8 mouse cellular contexts compared by ENCODE assay signal in genomic region chr17:49642889-49643490, GRCm38 (mm10). TPM values are rescaled to one million over a fixed set of nuclear protein-coding genes. Genes with fewer than 3 reads are reported as not detected.
A peak's percentile ranks its signal among the peaks of the same experiment; 100 is the strongest.
DNase-seq lines count a peak whose midpoint lies in the region; ATAC-seq and TF ChIP-seq lines count a peak whose summit lies in the region.

No protein-coding gene starts in this region.

- no peak for ATAC-seq in hindbrain, postnatal 0 days
- ATAC-seq in kidney, embryonic 15.5 days (replicated peaks; ENCODE audit: low FRiP score): no peak

- H3K4me1 ChIP-seq in hindbrain, postnatal 0 days (ENCODE audit: insufficient read depth, low read length): no peaks in the 10 kb centered on the region
- H3K4me1 ChIP-seq in hindbrain, embryonic 10.5 days (replicated peaks): no peaks in the 10 kb centered on the region; the same call in 1 of the 2 replicates
- H3K4me1 ChIP-seq in kidney, embryonic 15.5 days: no peaks in the 10 kb centered on the region

- no peak for DNase-seq in hindbrain, postnatal 0 days (ENCODE audit: low spot score)
- DNase-seq in hindbrain, embryonic 10.5 days (ENCODE audit: low spot score): no peak
- peak; percentile 14 for DNase-seq in MN1 (ENCODE audit: low spot score)
- peak; percentile 46 to 49 for DNase-seq in cerebellum, postnatal 36 days
- peak; percentile 30 for DNase-seq in lung, postnatal 10 days
- DNase-seq in B cell, adult 2 months: no peak
- DNase-seq in embryo, embryonic 10.5 days (ENCODE audit: low spot score): no peak

- no peak overlapping the region for H3K9ac ChIP-seq in hindbrain, postnatal 0 days (replicated peaks; ENCODE audit: low read length)
- no peak overlapping the region for H3K9ac ChIP-seq in kidney, embryonic 15.5 days

- no peaks in the 10 kb centered on the region for H3K27me3 ChIP-seq in hindbrain, postnatal 0 days (ENCODE audit: insufficient read depth, low read length)
- no peaks in the 10 kb centered on the region for H3K27me3 ChIP-seq in hindbrain, embryonic 10.5 days (ENCODE audit: insufficient read depth, poor library complexity, severe bottlenecking)
- H3K27me3 ChIP-seq in kidney, embryonic 15.5 days: no peaks in the 10 kb centered on the region

- no peak overlapping the region for H3K27ac ChIP-seq in hindbrain, postnatal 0 days
- no peak overlapping the region for H3K27ac ChIP-seq in hindbrain, embryonic 10.5 days
- H3K27ac ChIP-seq in kidney, embryonic 15.5 days: no peak overlapping the region

- peak; percentile 42 for TF ChIP-seq CTCF in hindbrain, postnatal 0 days (IDR thresholded peaks at IDR 0.05; ENCODE audit: low read depth)

- WGBS in hindbrain, postnatal 0 days: 71% methylated on average over 11 of the region's 11 CpGs
- 89% methylated on average over 11 of the region's 11 CpGs for WGBS in hindbrain, embryonic 10.5 days
- WGBS in kidney, embryonic 15.5 days: 91% methylated on average over 11 of the region's 11 CpGs

- no peak overlapping the region for H3K4me3 ChIP-seq in hindbrain, postnatal 0 days (ENCODE audit: low read length)
- no peak overlapping the region for H3K4me3 ChIP-seq in hindbrain, embryonic 10.5 days
- no peak overlapping the region for H3K4me3 ChIP-seq in kidney, embryonic 15.5 days (replicated peaks)

- H3K4me2 ChIP-seq in hindbrain, postnatal 0 days (ENCODE audit: low read depth, low read length): no peak overlapping the region
- no peak overlapping the region for H3K4me2 ChIP-seq in kidney, embryonic 15.5 days

- H3K9me3 ChIP-seq in hindbrain, postnatal 0 days (ENCODE audit: low read length): no peaks in the 10 kb centered on the region
- no peaks in the 10 kb centered on the region for H3K9me3 ChIP-seq in hindbrain, embryonic 10.5 days
- H3K9me3 ChIP-seq in kidney, embryonic 15.5 days (replicated peaks): no peaks in the 10 kb centered on the region

- no peaks in the 10 kb centered on the region for H3K36me3 ChIP-seq in hindbrain, postnatal 0 days (ENCODE audit: insufficient read depth, low read length)
- no peaks in the 10 kb centered on the region for H3K36me3 ChIP-seq in hindbrain, embryonic 10.5 days
- no peaks in the 10 kb centered on the region for H3K36me3 ChIP-seq in kidney, embryonic 15.5 days

RNA-seq across cellular contexts. Expression of gene Kif6, which starts 28.1 kb away (rescaled TPM):
- 1.8 and 2.6 TPM in 2 replicates for total RNA-seq in hindbrain, postnatal 0 days (2014; rRNA removed)
- polyA plus RNA-seq in hindbrain, postnatal 0 days (2015; fragmentation: Nextera tagmentation; extraction: Ambion mirVana): 1.5 and 2.2 TPM in 2 replicates
- 2.6 and 2.9 TPM in 2 replicates for polyA plus RNA-seq in hindbrain, embryonic 10.5 days (2016; fragmentation: Nextera tagmentation; extraction: Ambion mirVana)
- 2.1 TPM in 2 replicates for polyA plus RNA-seq in kidney, embryonic 15.5 days (2015; fragmentation: Nextera tagmentation; extraction: Ambion mirVana)

Comparison
In these comparisons a context has a peak if more than half of its experiments do, and no peak if none do; other contexts are left out.
1. DNase-seq: peak in MN1 (single experiment), cerebellum, postnatal 36 days (2 of 2) and lung, postnatal 10 days (single experiment); none in hindbrain, postnatal 0 days (single experiment), hindbrain, embryonic 10.5 days (single experiment), B cell, adult 2 months (0 of 2) and embryo, embryonic 10.5 days (single experiment).